Mouse (Mus musculus): ENCODE results near the gene Ppp3cb.
"Not testable (repeated sequence)": the region's sequence is repeated elsewhere in the genome, so short reads cannot be mapped to it uniquely, and the experiment has no call there.

The Ppp3cb gene

GRCm38 (mm10) chr14:20546415-20546814, at the start of gene Ppp3cb:
Gene Ppp3cb, minus strand, starts transcription at chr14:20546573.
- DNase-seq (ENCODE audit: low read depth), result peak; percentile 96

- no peak for DNase-seq (ENCODE audit: low read depth)
These were observed 49.4 kb upstream of the Ppp3cb start for GRCm38 (mm10) chr14:20595781-20596180.

- DNase-seq (ENCODE audit: low read depth), result no peak
These were observed 41.1 kb upstream of the Ppp3cb start for GRCm38 (mm10) chr14:20587458-20587857.

- peak; percentile 39 for DNase-seq (ENCODE audit: low read depth)
These were observed 32.5 kb upstream of the Ppp3cb start for GRCm38 (mm10) chr14:20578822-20579407.

GRCm38 (mm10) chr14:20576179-20576578, 29.8 kb upstream of the Ppp3cb start:
- peak; percentile 81 for DNase-seq (ENCODE audit: low read depth)

- DNase-seq (ENCODE audit: low read depth), result not testable (repeated sequence)
These were observed 26.8 kb upstream of the Ppp3cb start for GRCm38 (mm10) chr14:20573196-20573595.

- peak; percentile 97 for DNase-seq (ENCODE audit: low read depth)
These were observed 19.1 kb upstream of the Ppp3cb start for GRCm38 (mm10) chr14:20565256-20566021.

GRCm38 (mm10) chr14:20564692-20565091, 18.3 kb upstream of the Ppp3cb start:
- no peak for DNase-seq (ENCODE audit: low read depth)

- DNase-seq (ENCODE audit: low read depth), result no peak
These were observed 15.5 kb upstream of the Ppp3cb start for GRCm38 (mm10) chr14:20561897-20562296.

- no peak for DNase-seq (ENCODE audit: low read depth)
These were observed 3.8 kb upstream of the Ppp3cb start for GRCm38 (mm10) chr14:20550136-20550535.

- peak; percentile 85 for DNase-seq (ENCODE audit: low read depth)
These were observed 643 bp downstream of the Ppp3cb start for GRCm38 (mm10) chr14:20545529-20546331.

GRCm38 (mm10) chr14:20544467-20545411, 1.6 kb downstream of the Ppp3cb start:
- peak; percentile 59 for DNase-seq (ENCODE audit: low read depth)

GRCm38 (mm10) chr14:20529643-20530042, 16.7 kb downstream of the Ppp3cb start:
- DNase-seq (ENCODE audit: low read depth), result no peak

GRCm38 (mm10) chr14:20520179-20520578, 26.2 kb downstream of the Ppp3cb start:
- no peak for DNase-seq (ENCODE audit: low read depth)

GRCm38 (mm10) chr14:20508424-20508823, 37.9 kb downstream of the Ppp3cb start:
- peak; percentile 31 for DNase-seq (ENCODE audit: low read depth)

- peak; percentile 89 for DNase-seq (ENCODE audit: low read depth)
These were observed 43.4 kb downstream of the Ppp3cb start for GRCm38 (mm10) chr14:20502966-20503365.

GRCm38 (mm10) chr14:20499982-20500381, 46.4 kb downstream of the Ppp3cb start:
- no peak for DNase-seq (ENCODE audit: low read depth)

- DNase-seq (ENCODE audit: low read depth), result no peak
These were observed 49.8 kb downstream of the Ppp3cb start, which contains the start of gene Mss51 for GRCm38 (mm10) chr14:20496603-20497002. Gene Mss51, minus strand, starts transcription at chr14:20496901.

GRCm38 (mm10) chr14:20486031-20486430, 60.3 kb downstream of the Ppp3cb start:
- no peak for DNase-seq (ENCODE audit: low read depth)

- DNase-seq (ENCODE audit: low read depth), result no peak
These were observed 64.2 kb downstream of the Ppp3cb start for GRCm38 (mm10) chr14:20482051-20482751.

GRCm38 (mm10) chr14:20481211-20481610, 65.2 kb downstream of the Ppp3cb start:
- DNase-seq (ENCODE audit: low read depth), result peak; percentile 43

Measured in 416B (cell line).